Mouse (Mus musculus): ENCODE results near the gene Olfr859. TPM values are rescaled to one million over a fixed set of nuclear protein-coding genes. Genes with fewer than 3 reads are reported as not detected.
"Not testable (repeated sequence)": the region's sequence is repeated elsewhere in the genome, so short reads cannot be mapped to it uniquely, and the experiment has no call there.

Gene Olfr859
- not detected in 2 replicates for total RNA-seq (2021)
- long read RNA-seq = 0 reads

GRCm38 (mm10) chr9:19804606-19805005, at the start of gene Olfr859:
Gene Olfr859, plus strand, starts transcription at chr9:19804906.
- DNase-seq = not testable (repeated sequence)

- DNase-seq = no peak
Measured at GRCm38 (mm10) chr9:19769136-19769535, 35.6 kb upstream of the Olfr859 start.

GRCm38 (mm10) chr9:19769701-19770100, 35.0 kb upstream of the Olfr859 start:
- DNase-seq = no peak

GRCm38 (mm10) chr9:19779983-19780382, 24.7 kb upstream of the Olfr859 start, which contains the start of gene Olfr58:
Gene Olfr58, plus strand, starts transcription at chr9:19780283.
- DNase-seq = no peak

- DNase-seq = no peak
Measured at GRCm38 (mm10) chr9:19803000-19803399, 1.7 kb upstream of the Olfr859 start.

- no peak for DNase-seq
Measured at GRCm38 (mm10) chr9:19849647-19850046, 44.9 kb downstream of the Olfr859 start, which contains the start of gene Olfr860. Gene Olfr860, minus strand, starts transcription at chr9:19849747.

Other genes starting within 250 kb of the Olfr859 start
- not detected in 2 replicates for gene Olfr854, start 237.5 kb upstream of the Olfr859 start, total RNA-seq (2021)
- gene Olfr855, start 222.3 kb upstream of the Olfr859 start, total RNA-seq (2021) = not detected in 2 replicates
- gene Zfp317, start 182.8 kb upstream of the Olfr859 start, total RNA-seq (2021) = 24.7 and 30.1 TPM in 2 replicates
- not detected in 2 replicates for gene Olfr857, start 95.5 kb upstream of the Olfr859 start, total RNA-seq (2021)
- gene Olfr58, start 24.6 kb upstream of the Olfr859 start, total RNA-seq (2021) = not detected in 2 replicates
- gene Olfr860, start 44.8 kb downstream of the Olfr859 start, total RNA-seq (2021) = not detected in 2 replicates
- gene Olfr862, start 83.1 kb downstream of the Olfr859 start, total RNA-seq (2021) = not detected in 2 replicates
- 0.03 TPM in 1 of 2 replicates, not detected in the other for gene Olfr77, start 112.0 kb downstream of the Olfr859 start, total RNA-seq (2021)
- gene Olfr866, start 223.1 kb downstream of the Olfr859 start, total RNA-seq (2021) = not detected in 2 replicates